Mouse (Mus musculus) neural tube, embryonic 15.5 days (tissue): ENCODE results near the gene Crx. TPM values are rescaled to one million over a fixed set of nuclear protein-coding genes. Genes with fewer than 3 reads are reported as not detected.

Experiments
- ATAC-seq: fragments of 200-750 bp; cut with Nextera tagmentation; 2 replicates; pipeline ENCODE4 v1.8.0; 2017; ENCODE audit warnings: mild to moderate bottlenecking, moderate TSS enrichment, moderate library complexity; ENCODE audit not compliant: low FRiP score
- H3K27ac ChIP-seq: fragments of 300-500 bp; sonication (generic); replicated peaks from 2 replicates; pipeline ENCODE4 v1.5.1; 2015; ENCODE audit warnings: mild to moderate bottlenecking, inconsistent platforms
- H3K27me3 ChIP-seq: fragments of 300-500 bp; sonication (generic); replicated peaks from 2 replicates; pipeline ENCODE4 v1.6.1; 2015; ENCODE audit warnings: inconsistent platforms
- H3K36me3 ChIP-seq: fragments of 300-500 bp; sonication (generic); 2 replicates; pipeline ENCODE4 v1.6.1; 2015; ENCODE audit warnings: inconsistent platforms
- H3K4me1 ChIP-seq: fragments of 300-500 bp; sonication (generic); 2 replicates; pipeline ENCODE4 v1.6.1; 2015; ENCODE audit warnings: inconsistent platforms
- H3K4me2 ChIP-seq: fragments of 300-500 bp; sonication (generic); 2 replicates; pipeline ENCODE4 v1.6.1; 2015; ENCODE audit warnings: inconsistent platforms, mild to moderate bottlenecking, moderate library complexity
- H3K4me3 ChIP-seq: fragments of 300-500 bp; sonication (generic); replicated peaks from 2 replicates; pipeline ENCODE4 v1.5.1; 2015; ENCODE audit warnings: mild to moderate bottlenecking, inconsistent platforms
- H3K9ac ChIP-seq: fragments of 300-500 bp; sonication (generic); replicated peaks from 2 replicates; pipeline ENCODE4 v1.6.1; 2015; ENCODE audit warnings: mild to moderate bottlenecking, inconsistent platforms
- H3K9me3 ChIP-seq: fragments of 300-500 bp; sonication (generic); replicated peaks from 2 replicates; pipeline ENCODE4 v1.6.1; 2016; ENCODE audit warnings: inconsistent platforms
- WGBS: fragments of 180-500 bp; shearing (Covaris S2); methylation state at CpG from one replicate; pipeline ENCODE4 v1.1.7; 2015; ENCODE audit warnings: mixed read lengths; 5-methylcytosine and 5-hydroxymethylcytosine counted together
- polyA plus RNA-seq: library from polyadenylated mRNA; unstranded; fragments of >200 nt; fragmentation: Nextera tagmentation; extraction: Ambion mirVana; gene quantifications from 2 replicates; pipeline ENCODE4 v1.2.1, GENCODE M21; 2015

Crx gene
- polyA plus RNA-seq, 1 experiment from 2014 or later = not detected

- no peak for ATAC-seq
- Histone ChIP-seq H3K9ac (no peak overlapping the region), H3K36me3 (no peaks in the 10 kb centered on the region), H3K9me3 (no peaks in the 10 kb centered on the region), H3K4me3 (no peak overlapping the region), H3K27me3 (no peaks in the 10 kb centered on the region), H3K4me2 (no peak overlapping the region), H3K27ac (no peak overlapping the region), H3K4me1 (0 out of 2 replicates have a peak, but pooled peaks cover 2% of the 10 kb centered on the region)
- WGBS = 83% methylated on average over 5 of the region's 5 CpGs
These were observed 30.8 kb upstream of the Crx start for GRCm38 (mm10) chr7:15910521-15910920.

GRCm38 (mm10) chr7:15907971-15908590 is 28.3 kb upstream of the Crx start:
- WGBS = 85% methylated on average over 8 of the region's 8 CpGs
- Histone ChIP-seq H3K4me1 (0 out of 2 replicates have a peak, but pooled peaks cover 2% of the 10 kb centered on the region), H3K4me3 (no peak overlapping the region), H3K27ac (no peak overlapping the region), H3K4me2 (no peak overlapping the region), H3K9ac (no peak overlapping the region), H3K36me3 (no peaks in the 10 kb centered on the region), H3K27me3 (no peaks in the 10 kb centered on the region), H3K9me3 (no peaks in the 10 kb centered on the region)
- ATAC-seq = no peak

GRCm38 (mm10) chr7:15906602-15907001 is 26.8 kb upstream of the Crx start:
- 93% methylated on average over 1 of the region's 1 CpGs for WGBS
- H3K36me3 ChIP-seq = no peaks in the 10 kb centered on the region
- H3K9ac ChIP-seq = no peak overlapping the region
- H3K27ac ChIP-seq = no peak overlapping the region
- no peak for ATAC-seq
- H3K27me3 ChIP-seq = no peaks in the 10 kb centered on the region
- H3K9me3 ChIP-seq = no peaks in the 10 kb centered on the region
- no peak overlapping the region for H3K4me2 ChIP-seq
- no peaks in the 10 kb centered on the region for H3K4me1 ChIP-seq
- no peak overlapping the region for H3K4me3 ChIP-seq

GRCm38 (mm10) chr7:15905861-15906260 is 26.1 kb upstream of the Crx start:
- H3K4me3 ChIP-seq = no peak overlapping the region
- 86% methylated on average over 7 of the region's 7 CpGs for WGBS
- H3K9me3 ChIP-seq = no peaks in the 10 kb centered on the region
- no peak overlapping the region for H3K4me2 ChIP-seq
- no peak for ATAC-seq
- no peaks in the 10 kb centered on the region for H3K27me3 ChIP-seq
- no peak overlapping the region for H3K9ac ChIP-seq
- no peaks in the 10 kb centered on the region for H3K36me3 ChIP-seq
- H3K4me1 ChIP-seq = no peaks in the 10 kb centered on the region
- H3K27ac ChIP-seq = no peak overlapping the region

GRCm38 (mm10) chr7:15901366-15902048 is 21.7 kb upstream of the Crx start:
- 82% methylated on average over 9 of the region's 9 CpGs for WGBS

GRCm38 (mm10) chr7:15894251-15894650 is 14.5 kb upstream of the Crx start:
- Histone ChIP-seq H3K4me1 (no peaks in the 10 kb centered on the region), H3K4me3 (no peak overlapping the region), H3K9ac (no peak overlapping the region), H3K9me3 (no peaks in the 10 kb centered on the region), H3K27ac (no peak overlapping the region), H3K4me2 (no peak overlapping the region), H3K36me3 (no peaks in the 10 kb centered on the region), H3K27me3 (no peaks in the 10 kb centered on the region)
- WGBS = 69% methylated on average over 1 of the region's 1 CpGs
- ATAC-seq = no peak

More at GRCm38 (mm10) chr7:15901366-15902048, 21.7 kb upstream of the Crx start:
- no peak overlapping the region for H3K4me3 ChIP-seq
- no peak overlapping the region for H3K9ac ChIP-seq
- H3K4me1 ChIP-seq = no peaks in the 10 kb centered on the region
- no peak overlapping the region for H3K27ac ChIP-seq
- H3K36me3 ChIP-seq = no peaks in the 10 kb centered on the region
- ATAC-seq = no peak
- no peaks in the 10 kb centered on the region for H3K27me3 ChIP-seq
- no peaks in the 10 kb centered on the region for H3K9me3 ChIP-seq
- no peak overlapping the region for H3K4me2 ChIP-seq

- Histone ChIP-seq H3K4me1 (no peaks in the 10 kb centered on the region), H3K4me2 (no peak overlapping the region), H3K9me3 (no peaks in the 10 kb centered on the region), H3K27ac (no peak overlapping the region), H3K36me3 (no peaks in the 10 kb centered on the region), H3K9ac (no peak overlapping the region), H3K27me3 (no peaks in the 10 kb centered on the region), H3K4me3 (no peak overlapping the region)
- whole genome bisulfite sequencing = 93% methylated on average over 2 of the region's 2 CpGs
- ATAC-seq = no peak
These were observed 4.4 kb upstream of the Crx start for GRCm38 (mm10) chr7:15884127-15884526.

- H3K9me3 ChIP-seq = no peaks in the 10 kb centered on the region
- no peak within 1 kb of the TSS for H3K9ac ChIP-seq
- 95% methylated on average over 2 of the region's 2 CpGs for WGBS
- no peaks in the 10 kb centered on the region for H3K36me3 ChIP-seq
- no peak within 1 kb of the TSS for H3K4me3 ChIP-seq
- no peaks in the 10 kb centered on the region for H3K27me3 ChIP-seq
- no peak within 1 kb of the TSS for H3K27ac ChIP-seq
- no peak within 1 kb of the TSS for H3K4me2 ChIP-seq
- no peaks in the 10 kb centered on the region for H3K4me1 ChIP-seq
- no peak for ATAC-seq
These were observed 2.5 kb upstream of the Crx start, which contains the start of gene Crxos for GRCm38 (mm10) chr7:15882317-15882716. Gene Crxos, plus strand, starts transcription at chr7:15882617.

GRCm38 (mm10) chr7:15881831-15882230 is 2.1 kb upstream of the Crx start:
- Histone ChIP-seq H3K4me2 (no peak overlapping the region), H3K27me3 (no peaks in the 10 kb centered on the region), H3K36me3 (no peaks in the 10 kb centered on the region), H3K4me3 (no peak overlapping the region), H3K27ac (no peak overlapping the region), H3K9ac (no peak overlapping the region), H3K9me3 (no peaks in the 10 kb centered on the region), H3K4me1 (no peaks in the 10 kb centered on the region)
- no peak for ATAC-seq
- WGBS = 82% methylated on average over 3 of the region's 3 CpGs

- H3K36me3 ChIP-seq = no peaks in the 10 kb centered on the region
- H3K9ac ChIP-seq = no peak overlapping the region
- no peak overlapping the region for H3K4me2 ChIP-seq
- ATAC-seq = no peak
- no peaks in the 10 kb centered on the region for H3K4me1 ChIP-seq
- H3K9me3 ChIP-seq = no peaks in the 10 kb centered on the region
- no peak overlapping the region for H3K4me3 ChIP-seq
- H3K27me3 ChIP-seq = no peaks in the 10 kb centered on the region
- H3K27ac ChIP-seq = no peak overlapping the region
- 24% methylated on average over 7 of the region's 7 CpGs for WGBS
These were observed 1.6 kb upstream of the Crx start for GRCm38 (mm10) chr7:15881388-15881787.

GRCm38 (mm10) chr7:15864104-15864503 is 15.7 kb downstream of the Crx start:
- no peak for ATAC-seq
- Histone ChIP-seq H3K9me3 (no peaks in the 10 kb centered on the region), H3K27me3 (no peaks in the 10 kb centered on the region), H3K9ac (no peak overlapping the region), H3K4me1 (no peaks in the 10 kb centered on the region), H3K27ac (no peak overlapping the region), H3K36me3 (no peaks in the 10 kb centered on the region), H3K4me3 (no peak overlapping the region), H3K4me2 (no peak overlapping the region)
- 71% methylated on average over 4 of the region's 4 CpGs for WGBS

- Histone ChIP-seq H3K36me3 (no peaks in the 10 kb centered on the region), H3K4me2 (no peak overlapping the region), H3K9ac (no peak overlapping the region), H3K27ac (no peak overlapping the region), H3K9me3 (no peaks in the 10 kb centered on the region), H3K27me3 (no peaks in the 10 kb centered on the region), H3K4me1 (no peaks in the 10 kb centered on the region), H3K4me3 (no peak overlapping the region)
- 55% methylated on average over 2 of the region's 2 CpGs for WGBS
- ATAC-seq = no peak
These were observed 20.1 kb downstream of the Crx start for GRCm38 (mm10) chr7:15859657-15860056.
